Mouse (Mus musculus) myocyte (in vitro differentiated cells): ENCODE measurements around the gene Tbrg4.

Source experiments
- E2F4 ChIP-seq: IDR thresholded peaks from one replicate; pipeline ENCODE4 v1.6.1; 2011; ENCODE audit warnings: mild to moderate bottlenecking, control low read depth, moderate library complexity; ENCODE audit not compliant: insufficient read depth
- MYOG ChIP-seq, 3 experiments: IDR thresholded peaks; one replicate each; pipeline ENCODE4 v1.6.1; 2011; ENCODE audit warnings: control low read depth in 2 of 3, low read depth in 2 of 3, mild to moderate bottlenecking in 2 of 3; ENCODE audit not compliant: insufficient read length in 2 of 3, control insufficient read depth in 1 of 3, insufficient read depth in 1 of 3

DNA sequence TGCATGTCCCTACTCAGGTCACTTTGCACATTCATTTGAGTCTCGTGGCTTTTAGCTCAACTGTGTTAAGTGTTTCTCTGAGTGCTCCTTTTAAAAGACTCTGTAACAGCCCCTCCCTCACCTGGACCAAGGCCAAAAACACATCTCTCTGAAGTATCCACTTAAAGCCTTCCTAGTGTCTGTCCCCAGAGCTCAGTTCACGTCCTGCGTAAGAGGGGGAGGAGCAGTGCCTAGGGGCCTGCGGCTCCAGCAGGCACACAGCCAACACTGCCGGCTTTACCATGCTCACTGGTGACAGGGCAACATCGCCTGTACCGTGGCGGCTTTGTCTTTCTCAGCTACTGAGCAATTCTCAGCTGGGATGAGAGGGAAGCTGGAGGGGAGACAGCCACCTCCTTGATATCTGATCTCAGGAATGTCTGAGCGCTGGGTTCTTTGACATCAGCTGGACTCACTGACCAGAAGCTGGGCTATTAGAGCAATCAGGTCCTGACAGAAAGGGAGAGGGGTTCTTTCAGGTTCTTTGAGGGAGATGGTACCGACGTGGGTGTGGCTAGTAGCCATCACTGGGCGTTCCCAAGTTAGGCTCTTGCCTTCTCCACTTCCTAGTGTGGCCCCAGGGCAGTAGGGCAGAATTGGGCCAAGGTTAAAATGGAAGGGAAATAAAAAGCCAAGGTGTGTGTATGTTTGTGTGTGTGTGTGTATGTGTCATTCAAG is 21.8 kb downstream of the Tbrg4 start:
- no peak for TF ChIP-seq E2F4
- TF ChIP-seq MYOG (IDR thresholded peaks at IDR 0.05; ENCODE audit: control insufficient read depth in 1 of 3, insufficient read depth in 1 of 3, insufficient read length in 2 of 3, low read depth in 2 of 3): no peak
